Mouse (Mus musculus) adrenal gland (tissue): ENCODE data around the gene Gdf5.

Source experiments
- intact Hi-C: fragments of 180-260 bp; cut with DNase I; formaldehyde crosslinking; loops from one replicate; pipeline ENCODE4 v1.15.1; 2025
- long read RNA-seq, 2 experiments: library from polyadenylated mRNA; unstranded; transcript quantifications; one replicate each; pipeline ENCODE4 v2.0.0; 2020; ENCODE audit warnings: borderline replicate concordance in 1 of 2; ENCODE audit not compliant: insufficient replicate concordance in 1 of 2

The Gdf5 gene
- long read RNA-seq, experiment 1: 0 reads
- long read RNA-seq, experiment 2: 0 reads

DNA sequence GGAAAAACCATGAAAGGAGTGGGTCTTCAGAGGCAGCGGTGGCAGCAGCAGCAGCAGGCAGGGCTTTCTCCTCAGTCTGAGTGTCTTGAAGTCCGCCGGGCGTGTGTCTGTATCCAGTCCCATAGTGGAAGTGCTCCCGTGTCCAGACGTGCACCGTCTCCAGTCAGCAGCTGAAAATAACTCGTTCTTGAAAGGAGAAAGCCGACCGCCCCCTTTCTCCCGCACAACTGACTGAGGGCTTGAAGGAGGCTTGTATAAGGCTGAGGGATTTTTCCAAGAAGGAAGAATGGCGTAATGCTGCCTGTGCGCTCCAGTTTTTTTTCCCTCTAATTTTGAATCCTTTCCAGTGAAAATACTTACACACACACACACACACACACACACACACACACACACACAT lies at the start of gene Gdf5:
Gdf5 (minus strand) TSS at position 244 of the 400 bp plus-strand sequence.
- intact Hi-C loops: loop anchor here (2.0 kb wide), 1 partner anchor 96 kb away; no protein-coding TSS in a partner anchor

GRCm38 (mm10) chr2:155991863-155992321 lies 46.7 kb upstream of the Gdf5 start:
- intact Hi-C loops: no loop called here

GRCm38 (mm10) chr2:155991151-155991550 lies 46.0 kb upstream of the Gdf5 start:
- intact Hi-C loops: no loop called here

DNA sequence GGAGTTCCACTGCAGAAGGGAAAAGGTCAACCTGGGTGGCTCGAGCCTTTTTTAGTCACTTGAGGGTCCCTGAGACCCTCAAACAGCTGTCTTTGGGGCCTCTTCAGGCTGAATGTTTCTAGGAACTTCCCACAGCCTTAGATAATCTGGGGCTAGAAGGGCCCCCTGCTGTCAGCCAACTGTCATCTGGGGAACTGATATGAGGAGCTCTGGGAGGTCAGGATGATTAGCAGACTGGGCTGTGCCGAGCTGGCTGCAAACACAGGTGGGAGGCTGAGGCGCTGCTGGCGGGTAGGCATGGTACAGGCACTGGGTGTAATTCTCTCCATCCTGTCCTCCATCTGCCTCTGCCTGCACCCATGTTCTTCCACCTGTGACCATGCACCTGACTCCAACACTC lies 43.9 kb upstream of the Gdf5 start:
- intact Hi-C loops: no loop called here

DNA sequence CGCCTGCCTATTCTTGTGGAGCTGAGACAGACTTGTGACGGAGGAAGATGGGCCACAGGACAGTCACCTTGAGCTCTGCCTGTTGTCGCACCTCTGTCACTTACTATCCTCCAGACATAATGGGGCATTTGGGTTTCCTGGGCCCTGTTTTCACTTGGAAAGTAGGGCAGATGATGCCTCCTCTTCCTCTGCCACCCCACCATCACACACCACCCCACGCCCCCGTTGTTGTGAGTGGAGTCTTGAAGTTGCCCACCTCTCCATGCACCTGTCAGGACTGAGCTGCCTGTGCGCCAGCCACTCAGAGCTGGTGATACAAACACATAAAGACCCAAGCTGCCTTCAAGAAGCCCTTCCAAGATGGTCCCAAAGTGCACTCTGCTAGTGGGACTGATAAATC lies 42.0 kb upstream of the Gdf5 start:
- intact Hi-C loops: no loop called here

DNA sequence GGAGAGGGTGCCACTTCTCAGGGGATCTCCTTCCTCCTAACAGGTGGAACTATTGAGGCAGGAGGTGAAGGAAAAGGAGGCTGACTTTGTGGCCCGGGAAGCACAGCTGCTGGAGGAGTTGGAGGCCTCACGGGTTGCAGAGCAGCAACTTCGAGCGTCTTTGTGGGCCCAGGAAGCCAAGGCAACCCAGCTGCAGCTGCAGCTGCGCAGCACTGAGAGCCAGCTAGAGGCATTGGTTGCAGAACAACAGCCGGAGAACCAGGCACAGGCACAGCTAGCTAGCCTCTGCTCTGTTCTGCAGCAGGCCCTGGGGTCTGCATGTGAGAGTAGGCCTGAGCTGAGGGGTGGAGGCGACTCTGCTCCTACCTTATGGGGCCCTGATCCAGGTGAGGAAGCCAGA lies 40.6 kb upstream of the Gdf5 start:
- intact Hi-C loops: no loop called here

DNA sequence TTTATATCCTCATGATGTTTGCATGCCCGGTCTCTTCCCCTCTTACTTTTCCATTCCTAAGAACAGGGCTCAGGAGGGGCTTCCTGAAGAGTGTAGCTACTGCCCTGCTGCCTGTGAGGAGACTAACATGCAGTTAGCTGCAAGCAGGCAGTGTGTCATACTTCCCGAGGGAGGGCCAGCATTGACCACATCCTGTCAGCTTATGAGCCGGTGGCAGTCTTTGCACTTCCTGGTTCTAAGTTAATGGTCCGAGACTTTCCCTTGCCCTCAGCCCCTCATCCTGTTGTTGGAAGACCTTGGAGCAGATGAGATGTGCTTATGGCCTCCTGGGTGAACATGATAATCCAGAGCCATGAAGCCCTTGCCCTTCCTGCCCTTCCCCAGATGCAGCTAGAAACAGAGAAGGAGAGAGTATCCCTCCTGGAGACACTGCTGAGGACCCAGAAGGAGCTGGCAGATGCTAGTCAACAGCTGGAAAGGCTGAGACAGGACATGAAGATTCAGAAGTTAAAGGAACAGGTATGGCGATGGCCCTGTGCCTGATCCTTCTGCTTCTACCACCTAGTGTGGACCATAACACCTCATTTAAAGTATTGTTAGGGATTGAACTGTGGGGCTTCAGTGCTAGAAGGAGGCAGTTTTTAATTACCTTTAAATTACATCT lies 34.3 kb upstream of the Gdf5 start:
- intact Hi-C loops: no loop called here

DNA sequence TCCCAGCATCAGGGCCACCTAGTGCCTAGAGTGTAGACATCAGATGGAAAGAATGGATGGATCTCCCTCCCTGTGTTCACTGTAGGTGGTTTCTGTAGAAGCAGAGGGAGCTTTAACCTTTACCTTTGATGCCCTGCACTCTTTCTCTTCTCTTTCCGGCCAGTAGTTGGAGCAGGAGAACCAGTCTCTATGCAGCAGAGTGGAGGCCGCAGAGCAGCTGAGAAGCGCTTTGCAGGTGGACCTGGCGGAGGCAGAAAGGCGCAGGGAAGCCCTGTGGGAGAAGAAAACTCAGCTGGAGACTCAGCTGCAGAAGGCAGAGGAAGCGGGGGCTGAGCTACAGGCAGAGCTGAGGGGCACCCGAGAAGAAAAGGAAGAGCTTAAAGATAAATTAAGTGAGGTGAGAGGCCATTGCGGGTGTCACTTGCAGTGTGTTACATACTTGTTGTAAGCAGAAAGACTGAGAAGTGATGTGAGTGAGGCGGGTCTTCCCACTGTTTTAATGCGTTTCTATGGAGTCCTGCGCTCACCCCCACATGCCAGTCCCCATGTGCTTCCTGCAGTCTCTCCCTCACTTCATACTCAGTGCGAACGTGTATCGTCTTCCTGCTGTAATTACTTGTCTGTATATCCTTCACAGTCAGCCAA lies 29.0 kb upstream of the Gdf5 start:
- intact Hi-C loops: no loop called here

GRCm38 (mm10) chr2:155973348-155973747 lies 28.2 kb upstream of the Gdf5 start:
- intact Hi-C loops: no loop called here

GRCm38 (mm10) chr2:155962991-155963390 lies 17.8 kb upstream of the Gdf5 start:
- intact Hi-C loops: loop anchor here (10.0 kb wide), 1 partner anchor 312 kb away; no protein-coding TSS in a partner anchor

DNA sequence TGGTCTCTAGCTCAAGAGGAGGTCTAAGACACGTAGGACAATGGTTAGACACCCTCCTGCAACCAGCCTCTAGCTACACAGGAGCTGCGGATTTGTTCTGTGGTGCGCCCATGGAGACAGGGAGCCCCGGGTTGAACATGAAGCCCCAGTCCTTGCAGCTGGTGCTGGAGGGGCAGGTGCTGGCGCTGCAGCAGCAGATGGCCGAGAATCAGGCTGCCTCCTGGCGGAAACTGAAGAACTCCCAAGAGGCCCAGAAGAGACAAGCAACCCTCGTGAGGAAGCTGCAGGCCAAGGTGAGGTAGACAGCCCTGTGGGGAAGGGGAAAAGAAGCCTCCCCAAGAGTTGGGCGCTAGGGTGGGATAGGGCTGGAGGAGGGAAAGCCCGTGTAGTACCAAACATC lies 16.7 kb upstream of the Gdf5 start:
- intact Hi-C loops: loop anchor here (10.0 kb wide), 1 partner anchor 313 kb away; no protein-coding TSS in a partner anchor

DNA sequence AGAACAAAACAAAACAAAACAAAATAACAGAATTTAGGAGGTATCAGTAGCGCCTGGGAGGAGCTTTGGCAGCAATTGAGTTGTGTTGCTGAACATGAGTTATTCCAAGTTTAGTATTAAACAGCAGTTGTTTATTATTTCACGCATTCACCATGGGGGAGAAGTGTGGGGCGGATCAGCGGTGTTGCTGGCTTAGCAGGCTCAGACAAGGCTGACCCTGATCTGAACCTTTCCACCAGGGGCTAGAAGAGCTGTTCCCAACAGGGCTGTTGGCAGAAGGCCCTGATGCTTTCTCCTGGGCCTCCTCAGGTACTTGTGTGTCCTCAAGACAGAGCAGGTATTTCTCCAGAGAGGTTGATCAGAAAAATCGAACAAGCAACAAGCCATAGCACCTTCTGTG lies 14.8 kb upstream of the Gdf5 start:
- intact Hi-C loops: loop anchor here (10.0 kb wide), 1 partner anchor 315 kb away; no protein-coding TSS in a partner anchor

GRCm38 (mm10) chr2:155956134-155957059 lies 11.2 kb upstream of the Gdf5 start, which contains the start of gene Cep250:
Gene Cep250, plus strand, starts transcription at chr2:155956458.
- intact Hi-C loops: no loop called here

- intact Hi-C loops: no loop called here
These were observed 6.8 kb upstream of the Gdf5 start for GRCm38 (mm10) chr2:155952006-155952405.

GRCm38 (mm10) chr2:155949362-155949761 lies 4.2 kb upstream of the Gdf5 start:
- intact Hi-C loops: no loop called here

GRCm38 (mm10) chr2:155947390-155948002 lies 2.3 kb upstream of the Gdf5 start:
- intact Hi-C loops: no loop called here

DNA sequence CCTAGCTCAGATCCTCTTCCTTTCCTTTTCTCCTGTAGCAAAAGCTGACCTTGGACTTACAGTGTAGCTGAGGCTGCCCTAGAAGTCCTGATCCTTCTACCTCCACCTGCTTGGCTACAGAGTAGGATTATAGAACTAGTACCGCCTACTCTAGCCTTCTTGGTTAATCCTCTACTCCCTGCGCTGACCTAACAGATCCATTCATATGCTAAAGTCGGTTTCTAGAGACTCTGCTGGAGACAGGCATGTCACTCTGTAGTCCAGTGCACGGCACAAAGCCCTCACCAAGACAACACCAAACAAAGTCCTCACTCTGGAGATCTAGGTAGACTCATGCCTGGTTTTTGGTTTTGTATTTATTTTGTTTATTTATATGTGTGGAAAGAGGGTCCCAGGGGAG lies 1.3 kb upstream of the Gdf5 start:
- intact Hi-C loops: no loop called here

- intact Hi-C loops: no loop called here
These were observed 902 bp upstream of the Gdf5 start for GRCm38 (mm10) chr2:155946069-155946468.

GRCm38 (mm10) chr2:155945580-155945979 lies 413 bp upstream of the Gdf5 start:
- intact Hi-C loops: loop anchor here (2.0 kb wide), 1 partner anchor 97 kb away; no protein-coding TSS in a partner anchor

DNA sequence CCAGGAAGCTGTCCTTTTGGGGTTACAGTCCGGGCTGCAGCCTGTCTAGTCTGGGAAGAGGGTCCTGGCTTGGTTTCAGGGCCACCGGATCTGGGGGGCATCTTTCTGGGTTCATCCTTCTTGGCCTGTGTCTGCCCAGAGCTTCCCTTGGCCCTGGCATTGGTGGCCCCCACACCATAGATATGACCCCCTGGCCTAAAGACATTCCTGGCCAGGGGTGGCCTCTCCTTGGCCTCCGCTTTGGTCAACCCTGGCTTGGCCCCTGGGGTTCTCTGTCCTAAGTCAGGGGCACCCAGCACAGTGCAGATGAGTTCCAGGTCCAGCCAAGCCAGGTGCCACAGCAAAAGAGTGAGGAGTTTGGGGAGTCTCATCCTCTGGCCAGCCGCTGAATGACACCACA lies 482 bp downstream of the Gdf5 start:
- intact Hi-C loops: loop anchor here (2.0 kb wide), 1 partner anchor 96 kb away; no protein-coding TSS in a partner anchor

DNA sequence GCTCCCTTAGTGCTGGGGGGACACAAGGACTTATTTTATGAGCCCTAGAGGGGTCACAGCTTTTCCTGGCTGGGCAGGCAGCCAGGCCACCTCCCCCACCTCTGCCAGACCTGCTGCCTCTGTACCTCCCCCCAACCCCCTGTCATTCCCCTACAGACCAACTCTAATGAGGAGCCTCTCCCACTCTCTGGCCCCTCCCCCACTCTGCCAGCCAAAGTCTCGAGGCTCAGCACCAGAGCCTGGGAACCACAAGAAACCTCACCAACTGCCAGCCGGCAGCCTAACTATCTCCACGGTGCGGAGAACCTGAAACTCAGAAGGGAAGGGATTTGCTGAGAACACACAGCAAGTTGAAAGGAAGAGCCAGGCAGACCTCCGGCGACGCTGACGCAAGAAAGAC lies 1.7 kb downstream of the Gdf5 start:
- intact Hi-C loops: no loop called here
